Mouse (Mus musculus) Patski (cell line): ENCODE results near the gene Acot6. TPM values are rescaled to one million over a fixed set of nuclear protein-coding genes. Genes with fewer than 3 reads are reported as not detected.

Source experiments
- ATAC-seq: fragments of 100-300 bp; one replicate; pipeline ENCODE4 v1.8.0; 2021
- CTCF ChIA-PET: fragments of 350-600 bp; sonication (Branson Sonifier 250); formaldehyde crosslinking; loops from one replicate; lab custom pipeline; 2022; ENCODE audit warnings: inconsistent platforms; lab: Charles Lee
- POLR2A ChIA-PET: fragments of 350-600 bp; sonication (Branson Sonifier 250); formaldehyde crosslinking; loops from one replicate; lab custom pipeline; 2022; ENCODE audit warnings: antibody characterized with exemption, inconsistent platforms; lab: Charles Lee
- DNase-seq: peaks from one replicate; pipeline ENCODE4 v3.0.0-alpha.2; 2011; ENCODE audit warnings: low read depth, low spot score
- H3K27me3 ChIP-seq: fragments of 371-371 bp; one replicate; pipeline ENCODE4 v1.5.1; 2021
- CTCF ChIP-seq: fragments of 100-300 bp; IDR thresholded peaks from one replicate; pipeline ENCODE4 v1.5.1; 2021
- in situ Hi-C: fragments of 300-500 bp; cut with MboI; formaldehyde crosslinking; loops from 3 replicates; pipeline ENCODE4 v1.11.1; 2018; ENCODE audit warnings: low pct_unique_long_range_greater_than_20kb, mixed read lengths
- polyA plus RNA-seq: library from polyadenylated mRNA; unstranded; gene quantifications from one replicate; pipeline ENCODE4 v1.2.3, GENCODE M21; 2021

Gene Acot6
- polyA plus RNA-seq, 1 experiment from 2014 or later: 0.09 TPM

GRCm38 (mm10) chr12:84100071-84100470, 383 bp upstream of the Acot6 start:
- CTCF ChIA-PET: no interaction called here
- in situ Hi-C loops: no loop called here
- no peak for TF ChIP-seq CTCF
- H3K27me3 ChIP-seq: no peaks in the 10 kb centered on the region
- POLR2A ChIA-PET: no interaction called here
- ATAC-seq (no peak), DNase-seq (no peak)

GRCm38 (mm10) chr12:84101493-84101845, 1.0 kb downstream of the Acot6 start:
- in situ Hi-C loops: no loop called here
- TF ChIP-seq CTCF: no peak
- no peak for DNase-seq
- no peak for ATAC-seq
- H3K27me3 ChIP-seq: no peaks in the 10 kb centered on the region
- CTCF ChIA-PET: no interaction called here
- POLR2A ChIA-PET: no interaction called here

- TF ChIP-seq CTCF: no peak
- DNase-seq: no peak
- CTCF ChIA-PET: no interaction called here
- in situ Hi-C loops: no loop called here
- no peaks in the 10 kb centered on the region for H3K27me3 ChIP-seq
- ATAC-seq: no peak
- POLR2A ChIA-PET: no interaction called here
Measured at GRCm38 (mm10) chr12:84107012-84107411, 6.6 kb downstream of the Acot6 start.

- ChIA-PET POLR2A (no interaction called here), CTCF (no interaction called here)
- no peak for TF ChIP-seq CTCF
- ATAC-seq (no peak), DNase-seq (no peak)
- in situ Hi-C loops: no loop called here
- H3K27me3 ChIP-seq: no peaks in the 10 kb centered on the region
Measured at GRCm38 (mm10) chr12:84107692-84108091, 7.2 kb downstream of the Acot6 start.

- ATAC-seq (no peak), DNase-seq (no peak)
- POLR2A ChIA-PET: no interaction called here
- CTCF ChIA-PET: no interaction called here
- no peaks in the 10 kb centered on the region for H3K27me3 ChIP-seq
- TF ChIP-seq CTCF: no peak
- in situ Hi-C loops: no loop called here
Measured at GRCm38 (mm10) chr12:84109924-84110323, 9.5 kb downstream of the Acot6 start.

GRCm38 (mm10) chr12:84110814-84111213, 10.4 kb downstream of the Acot6 start:
- no peak for TF ChIP-seq CTCF
- ChIA-PET POLR2A (no interaction called here), CTCF (no interaction called here)
- DNase-seq: no peak
- no peaks in the 10 kb centered on the region for H3K27me3 ChIP-seq
- in situ Hi-C loops: no loop called here
- no peak for ATAC-seq

GRCm38 (mm10) chr12:84113676-84114075, 13.2 kb downstream of the Acot6 start:
- H3K27me3 ChIP-seq: no peaks in the 10 kb centered on the region
- CTCF ChIA-PET: no interaction called here
- no peak for ATAC-seq
- no peak for TF ChIP-seq CTCF
- POLR2A ChIA-PET: interaction anchor here (0.6 to 0.8 kb wide), 5 partner anchors 9 to 389 kb away, joined by 3 to 6 read pairs (median 3); no protein-coding TSS in a partner anchor
- in situ Hi-C loops: no loop called here
- no peak for DNase-seq

GRCm38 (mm10) chr12:84114153-84114994, 13.9 kb downstream of the Acot6 start, which contains the start of gene Dnal1:
Gene Dnal1 (plus strand): TSS chr12:84114366.
- DNase-seq (no peak), ATAC-seq (peak; percentile 76)
- in situ Hi-C loops: no loop called here
- no peak for TF ChIP-seq CTCF
- POLR2A ChIA-PET: no interaction called here
- H3K27me3 ChIP-seq: no peaks in the 10 kb centered on the region
- CTCF ChIA-PET: interaction anchor here (1.0 kb wide), 1 partner anchor 19 kb away, joined by 3 read pairs; no protein-coding TSS in a partner anchor

- in situ Hi-C loops: no loop called here
Measured at GRCm38 (mm10) chr12:84119584-84119983, 19.1 kb downstream of the Acot6 start.

GRCm38 (mm10) chr12:84125892-84126291, 25.4 kb downstream of the Acot6 start:
- in situ Hi-C loops: no loop called here
- DNase-seq (no peak), ATAC-seq (no peak)
- POLR2A ChIA-PET: no interaction called here
- no peak for TF ChIP-seq CTCF
- no peaks in the 10 kb centered on the region for H3K27me3 ChIP-seq
- CTCF ChIA-PET: no interaction called here

More at GRCm38 (mm10) chr12:84119584-84119983, 19.1 kb downstream of the Acot6 start:
- no peak for DNase-seq
- TF ChIP-seq CTCF: no peak
- POLR2A ChIA-PET: no interaction called here
- no peaks in the 10 kb centered on the region for H3K27me3 ChIP-seq
- CTCF ChIA-PET: no interaction called here
- no peak for ATAC-seq

GRCm38 (mm10) chr12:84126899-84127298, 26.4 kb downstream of the Acot6 start:
- no peak for TF ChIP-seq CTCF
- POLR2A ChIA-PET: interaction anchor here (0.7 kb wide), 1 partner anchor 14 kb away, joined by 3 read pairs; no protein-coding TSS in a partner anchor
- no peaks in the 10 kb centered on the region for H3K27me3 ChIP-seq
- ATAC-seq: peak; percentile 21
- CTCF ChIA-PET: no interaction called here
- peak; percentile 30 for DNase-seq
- in situ Hi-C loops: no loop called here
